Mouse (Mus musculus): ENCODE data around the gene Etnk1.

DNA sequence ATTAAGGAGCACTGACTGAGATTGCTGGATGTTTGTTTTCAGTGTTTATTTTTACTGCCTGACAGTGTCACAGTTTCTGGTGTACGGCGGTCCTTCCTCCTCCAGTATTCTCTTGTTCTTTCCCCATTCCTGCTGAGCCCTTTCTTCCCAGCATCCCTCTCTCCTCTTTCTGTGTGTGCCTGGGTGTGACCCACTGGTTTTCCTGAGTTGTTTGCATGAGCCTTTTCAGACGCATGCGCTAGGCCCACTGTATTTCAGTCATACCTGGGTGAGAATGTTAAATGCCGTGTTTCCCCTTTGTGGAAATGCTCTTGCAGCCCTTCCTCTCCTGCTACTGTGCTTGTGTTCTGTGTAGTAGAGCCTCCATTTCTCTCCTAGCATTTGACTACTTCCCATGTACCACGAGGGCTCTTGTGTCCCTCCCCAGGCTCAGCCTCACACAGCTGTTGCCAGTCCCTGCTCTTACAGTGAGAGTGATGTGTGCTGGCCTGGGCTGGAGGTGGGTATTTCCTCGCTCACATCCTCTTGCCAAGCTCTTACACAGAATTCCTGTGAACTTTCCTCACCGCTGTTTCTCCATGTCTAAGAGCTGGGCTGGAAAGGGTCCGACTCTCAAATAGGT lies 24.6 kb downstream of the Etnk1 start:
- TF ChIP-seq CTCF (IDR thresholded peaks at IDR 0.05; ENCODE audit: borderline replicate concordance, insufficient read depth, low read length) = no peak
- TF ChIP-seq POLR2A (IDR thresholded peaks at IDR 0.05; ENCODE audit: low read depth, low read length) = no peak
